Mouse (Mus musculus): ENCODE data around the gene Mrtfb. TPM values are rescaled to one million over a fixed set of nuclear protein-coding genes. Genes with fewer than 3 reads are reported as not detected.
A peak's percentile ranks its signal among the peaks of the same experiment; 100 is the strongest.

The Mrtfb gene
- polyA plus RNA-seq, 1 experiment: 11.9 TPM

GRCm38 (mm10) chr16:13368645-13369044, 112.4 kb downstream of the Mrtfb start:
- TF ChIP-seq POLR2A (IDR thresholded peaks at IDR 0.05; ENCODE audit: control insufficient read depth, low read depth, low read length) (no peak), CTCF (IDR thresholded peaks at IDR 0.05; ENCODE audit: control insufficient read depth, insufficient read depth, insufficient replicate concordance, low read depth, low read length) (no peak)
- Histone ChIP-seq H3K27ac (ENCODE audit: control insufficient read depth, insufficient read depth, low read depth, low read length) (no peak overlapping the region), H3K27me3 (ENCODE audit: control insufficient read depth, insufficient read depth, low read length) (no peaks in the 10 kb centered on the region), H3K4me3 (ENCODE audit: control insufficient read depth, low read depth, low read length) (no peak overlapping the region), H3K4me1 (ENCODE audit: control insufficient read depth, insufficient read depth, low read length) (no peaks in the 10 kb centered on the region; the same call in 1 of the 2 replicates), H3K36me3 (ENCODE audit: control insufficient read depth, insufficient read depth, low read length) (no peaks in the 10 kb centered on the region)

GRCm38 (mm10) chr16:13371740-13372287, 115.5 kb downstream of the Mrtfb start:
- Histone ChIP-seq H3K27ac (ENCODE audit: control insufficient read depth, insufficient read depth, low read depth, low read length) (peak overlapping the region; percentile 25; the same call in 1 of the 2 replicates), H3K4me3 (ENCODE audit: control insufficient read depth, low read depth, low read length) (no peak overlapping the region), H3K36me3 (ENCODE audit: control insufficient read depth, insufficient read depth, low read length) (no peaks in the 10 kb centered on the region), H3K27me3 (ENCODE audit: control insufficient read depth, insufficient read depth, low read length) (no peaks in the 10 kb centered on the region), H3K4me1 (ENCODE audit: control insufficient read depth, insufficient read depth, low read length) (no peaks in the 10 kb centered on the region; the same call in 1 of the 2 replicates)
- no peak for TF ChIP-seq CTCF (IDR thresholded peaks at IDR 0.05; ENCODE audit: control insufficient read depth, insufficient read depth, insufficient replicate concordance, low read depth, low read length)
- TF ChIP-seq POLR2A (IDR thresholded peaks at IDR 0.05; ENCODE audit: control insufficient read depth, low read depth, low read length): no peak

GRCm38 (mm10) chr16:13372899-13373533, 116.7 kb downstream of the Mrtfb start:
- Histone ChIP-seq H3K36me3 (ENCODE audit: control insufficient read depth, insufficient read depth, low read length) (no peaks in the 10 kb centered on the region), H3K27ac (ENCODE audit: control insufficient read depth, insufficient read depth, low read depth, low read length) (no peak overlapping the region), H3K4me1 (ENCODE audit: control insufficient read depth, insufficient read depth, low read length) (peaks cover 2% of the 10 kb centered on the region), H3K4me3 (ENCODE audit: control insufficient read depth, low read depth, low read length) (no peak overlapping the region), H3K27me3 (ENCODE audit: control insufficient read depth, insufficient read depth, low read length) (no peaks in the 10 kb centered on the region)
- no peak for TF ChIP-seq POLR2A (IDR thresholded peaks at IDR 0.05; ENCODE audit: control insufficient read depth, low read depth, low read length)
- TF ChIP-seq CTCF (IDR thresholded peaks at IDR 0.05; ENCODE audit: control insufficient read depth, insufficient read depth, insufficient replicate concordance, low read depth, low read length): no peak

GRCm38 (mm10) chr16:13376947-13377486, 120.7 kb downstream of the Mrtfb start:
- TF ChIP-seq CTCF (IDR thresholded peaks at IDR 0.05; ENCODE audit: control insufficient read depth, insufficient read depth, insufficient replicate concordance, low read depth, low read length): no peak
- TF ChIP-seq POLR2A (IDR thresholded peaks at IDR 0.05; ENCODE audit: control insufficient read depth, low read depth, low read length): no peak
- Histone ChIP-seq H3K4me3 (ENCODE audit: control insufficient read depth, low read depth, low read length) (no peak overlapping the region), H3K36me3 (ENCODE audit: control insufficient read depth, insufficient read depth, low read length) (no peaks in the 10 kb centered on the region), H3K27ac (ENCODE audit: control insufficient read depth, insufficient read depth, low read depth, low read length) (no peak overlapping the region; the same call in 1 of the 2 replicates), H3K27me3 (ENCODE audit: control insufficient read depth, insufficient read depth, low read length) (no peaks in the 10 kb centered on the region), H3K4me1 (ENCODE audit: control insufficient read depth, insufficient read depth, low read length) (peaks cover 2% of the 10 kb centered on the region)

GRCm38 (mm10) chr16:13378157-13378556, 121.9 kb downstream of the Mrtfb start:
- TF ChIP-seq CTCF (IDR thresholded peaks at IDR 0.05; ENCODE audit: control insufficient read depth, insufficient read depth, insufficient replicate concordance, low read depth, low read length) (no peak), POLR2A (IDR thresholded peaks at IDR 0.05; ENCODE audit: control insufficient read depth, low read depth, low read length) (no peak)
- H3K27ac ChIP-seq (ENCODE audit: control insufficient read depth, insufficient read depth, low read depth, low read length): no peak overlapping the region

GRCm38 (mm10) chr16:13379865-13380264, 123.6 kb downstream of the Mrtfb start:
- peaks cover 2% of the 10 kb centered on the region; the same call in 1 of the 2 replicates for H3K4me1 ChIP-seq (ENCODE audit: control insufficient read depth, insufficient read depth, low read length)
- H3K27ac ChIP-seq (ENCODE audit: control insufficient read depth, insufficient read depth, low read depth, low read length): no peak overlapping the region
- H3K4me3 ChIP-seq (ENCODE audit: control insufficient read depth, low read depth, low read length): no peak overlapping the region
- H3K36me3 ChIP-seq (ENCODE audit: control insufficient read depth, insufficient read depth, low read length): no peaks in the 10 kb centered on the region; the same call in 1 of the 2 replicates
- TF ChIP-seq CTCF (IDR thresholded peaks at IDR 0.05; ENCODE audit: control insufficient read depth, insufficient read depth, insufficient replicate concordance, low read depth, low read length) (no peak), POLR2A (IDR thresholded peaks at IDR 0.05; ENCODE audit: control insufficient read depth, low read depth, low read length) (no peak)
- no peaks in the 10 kb centered on the region for H3K27me3 ChIP-seq (ENCODE audit: control insufficient read depth, insufficient read depth, low read length)

More at GRCm38 (mm10) chr16:13378157-13378556, 121.9 kb downstream of the Mrtfb start:
- H3K27me3 ChIP-seq (ENCODE audit: control insufficient read depth, insufficient read depth, low read length): no peaks in the 10 kb centered on the region
- peaks cover 2% of the 10 kb centered on the region; the same call in 1 of the 2 replicates for H3K4me1 ChIP-seq (ENCODE audit: control insufficient read depth, insufficient read depth, low read length)
- no peaks in the 10 kb centered on the region; the same call in 1 of the 2 replicates for H3K36me3 ChIP-seq (ENCODE audit: control insufficient read depth, insufficient read depth, low read length)
- no peak overlapping the region for H3K4me3 ChIP-seq (ENCODE audit: control insufficient read depth, low read depth, low read length)

- H3K36me3 ChIP-seq (ENCODE audit: control insufficient read depth, insufficient read depth, low read length): no peaks in the 10 kb centered on the region; the same call in 1 of the 2 replicates
- no peak overlapping the region for H3K27ac ChIP-seq (ENCODE audit: control insufficient read depth, insufficient read depth, low read depth, low read length)
- TF ChIP-seq CTCF (IDR thresholded peaks at IDR 0.05; ENCODE audit: control insufficient read depth, insufficient read depth, insufficient replicate concordance, low read depth, low read length) (no peak), POLR2A (IDR thresholded peaks at IDR 0.05; ENCODE audit: control insufficient read depth, low read depth, low read length) (no peak)
- no peaks in the 10 kb centered on the region for H3K27me3 ChIP-seq (ENCODE audit: control insufficient read depth, insufficient read depth, low read length)
- H3K4me1 ChIP-seq (ENCODE audit: control insufficient read depth, insufficient read depth, low read length): peaks cover 2% of the 10 kb centered on the region; the same call in 1 of the 2 replicates
- H3K4me3 ChIP-seq (ENCODE audit: control insufficient read depth, low read depth, low read length): no peak overlapping the region
These were observed 125.5 kb downstream of the Mrtfb start for GRCm38 (mm10) chr16:13381771-13382170.
